Mouse (Mus musculus): ENCODE results near the gene Psmc4. TPM values are rescaled to one million over a fixed set of nuclear protein-coding genes. Genes with fewer than 3 reads are reported as not detected.

Gene Psmc4
- 10 to 100 TPM; 78.9 to 80.8 TPM for total RNA-seq (2023)

GRCm38 (mm10) chr7:28049476-28050409 is at the start of gene Psmc4:
TSS of gene Psmc4 (minus strand) at chr7:28050101.

GRCm38 (mm10) chr7:28070531-28071298 is 20.8 kb upstream of the Psmc4 start, which contains the start of gene Fcgbp:
TSS of gene Fcgbp (plus strand) at chr7:28071236.

GRCm38 (mm10) chr7:28013549-28014444 is 36.1 kb downstream of the Psmc4 start, which contains the start of gene Zfp850:
TSS of gene Zfp850 (minus strand) at chr7:28014115.

Other genes starting within 250 kb of the Psmc4 start
- 1 to 10 TPM; 4.5 to 9.1 TPM for gene Zfp626, start 242.9 kb downstream of the Psmc4 start, total RNA-seq (2023)
- gene Zfp59, start 211.5 kb downstream of the Psmc4 start, total RNA-seq (2023): 1 to 10 TPM; 2.1 TPM
- gene Zfp607a, start 192.6 kb downstream of the Psmc4 start, total RNA-seq (2023): 10 to 100 TPM in 1 of 2 experiments, 1 to 10 TPM in 1; 8.7 to 10.3 TPM
- 1 to 10 TPM; 5.9 to 9.1 TPM for gene Zfp974, start 120.6 kb downstream of the Psmc4 start, total RNA-seq (2023)
- gene Zfp780b, start 70.9 kb downstream of the Psmc4 start, total RNA-seq (2023): 1 to 10 TPM; 7.3 to 8.5 TPM
- gene Zfp850, start 36.0 kb downstream of the Psmc4 start, total RNA-seq (2023): 1 to 10 TPM; 1.9 to 2.8 TPM
- gene Fcgbp, start 21.1 kb upstream of the Psmc4 start, total RNA-seq (2023): not detected
- not detected for gene 9530053A07Rik, start 79.4 kb upstream of the Psmc4 start, total RNA-seq (2023)
- gene Fbl, start 119.6 kb upstream of the Psmc4 start, total RNA-seq (2023): 100 to 1,000 TPM; 127 to 139 TPM
- gene Dyrk1b, start 129.4 kb upstream of the Psmc4 start, total RNA-seq (2023): 10 to 100 TPM; 14.8 to 15.4 TPM
- 1 to 10 TPM; 1.6 to 2.3 TPM for gene Eid2, start 217.8 kb upstream of the Psmc4 start, total RNA-seq (2023)
- 1 to 10 TPM; 6.0 to 7.1 TPM for gene Eid2b, start 227.6 kb upstream of the Psmc4 start, total RNA-seq (2023)
- gene Selenov, start 241.1 kb upstream of the Psmc4 start, total RNA-seq (2023): not detected

Measured in monocyte, adult 59 days (primary cell).